Mouse (Mus musculus) 3134 (cell line): ENCODE data around the gene Cdc42.

Source experiments
- DNase-seq: peaks from one replicate; pipeline ENCODE4 v3.0.0-alpha.2; 2011; ENCODE audit warnings: low spot score; ENCODE audit not compliant: insufficient read length; ENCODE audit errors: extremely low read depth

Cdc42 gene

DNA sequence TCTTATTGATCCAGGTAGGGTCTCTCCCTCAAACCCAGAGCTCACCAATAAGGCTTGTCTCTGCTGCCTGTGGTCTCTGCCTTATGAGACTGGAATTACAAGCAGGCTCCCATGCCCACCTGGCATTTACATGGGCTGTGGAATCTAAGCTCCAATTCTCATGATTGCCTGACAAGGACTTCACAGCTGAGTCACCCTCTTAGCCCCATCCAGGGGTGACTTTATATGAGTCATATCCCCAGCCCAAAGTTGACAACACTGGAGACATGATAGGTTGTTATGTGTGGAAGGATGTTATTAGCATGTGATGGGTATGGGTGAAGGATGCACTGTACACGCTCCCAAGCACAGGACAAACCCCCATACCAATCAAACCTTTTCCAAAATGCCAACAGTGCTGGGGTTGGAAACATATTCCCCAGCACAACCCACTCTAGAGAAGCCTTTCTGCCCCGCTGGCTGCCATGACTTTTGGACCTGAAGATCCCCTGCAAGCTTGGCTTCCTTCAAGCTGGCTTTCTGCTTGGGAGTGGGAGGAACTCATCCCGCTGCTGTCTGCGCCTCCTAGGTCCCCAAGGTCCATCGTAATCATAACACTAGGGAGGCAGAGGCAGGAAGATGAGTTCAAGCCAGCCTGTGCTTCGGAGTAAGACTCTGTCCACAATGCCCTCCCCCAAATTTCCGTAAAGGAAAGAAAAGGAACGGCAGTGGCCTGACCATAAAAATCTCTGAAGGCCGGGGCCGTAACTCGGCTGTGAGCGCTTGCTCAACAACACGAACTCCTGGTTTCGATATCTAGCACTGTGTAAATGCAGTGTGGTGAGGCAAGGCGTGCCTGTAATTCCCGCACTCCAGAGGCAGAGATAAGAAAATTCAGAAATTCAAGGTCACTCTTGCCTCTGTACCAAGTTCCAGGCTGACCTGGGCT is 14.3 kb upstream of the Cdc42 start:
- no peak for DNase-seq

DNA sequence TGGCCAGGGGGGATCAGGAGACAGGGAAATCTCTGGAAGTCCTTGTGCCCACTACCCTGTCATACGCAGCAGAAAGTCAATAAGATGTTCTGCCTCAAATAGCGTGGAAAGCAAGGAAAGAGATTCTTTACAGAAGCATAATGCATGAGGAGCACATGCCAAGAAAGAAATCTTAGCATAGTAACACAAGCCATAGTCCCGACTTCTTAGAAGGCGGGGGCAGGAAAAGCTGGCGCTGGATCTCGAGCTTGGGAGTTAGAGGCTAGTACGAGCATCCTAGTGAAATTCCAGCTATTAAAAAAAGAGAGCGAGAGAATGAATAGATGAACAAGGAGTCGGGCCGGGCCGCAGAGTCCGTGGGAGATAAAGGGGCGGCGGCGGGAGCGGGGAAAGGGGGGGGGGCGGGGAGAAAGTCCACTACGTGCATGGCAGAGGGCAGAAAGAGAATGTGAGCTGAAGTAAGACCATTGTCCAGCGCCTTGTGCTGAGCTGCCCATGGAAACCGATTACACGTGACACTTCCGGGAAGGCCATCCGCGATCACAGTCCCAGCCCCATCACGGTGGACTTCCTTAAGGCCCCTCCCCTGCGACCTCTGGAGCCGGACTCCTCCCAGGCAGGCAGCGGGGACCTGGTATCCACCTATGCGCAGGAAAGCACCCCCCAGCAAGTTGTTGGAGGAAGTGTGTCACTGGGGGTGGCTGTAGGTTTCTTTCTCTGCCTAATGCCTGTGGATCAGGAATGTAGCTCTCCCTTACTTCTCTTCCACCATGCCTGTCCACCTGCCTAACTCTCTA is 12.6 kb upstream of the Cdc42 start:
- DNase-seq: no peak

DNA sequence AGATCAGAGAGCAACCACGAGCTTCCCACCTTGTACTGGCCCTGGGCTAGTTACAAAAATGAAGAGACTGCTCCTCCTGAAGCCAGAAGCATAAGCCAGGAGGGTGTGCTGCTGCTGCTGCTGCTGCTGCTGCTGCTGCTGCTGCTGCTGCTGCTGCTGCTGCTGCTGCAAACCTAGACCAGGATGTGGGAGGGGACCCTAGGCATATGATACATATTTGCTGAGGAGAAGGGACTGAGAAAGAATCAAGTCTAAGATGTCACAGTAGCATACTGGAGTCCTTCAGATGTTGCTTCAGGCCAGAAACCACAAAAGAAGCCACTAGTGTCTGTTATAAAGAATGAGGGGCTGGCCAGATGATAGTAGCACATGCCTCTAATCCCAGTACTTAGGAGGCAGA is 10.7 kb upstream of the Cdc42 start:
- DNase-seq: no peak

DNA sequence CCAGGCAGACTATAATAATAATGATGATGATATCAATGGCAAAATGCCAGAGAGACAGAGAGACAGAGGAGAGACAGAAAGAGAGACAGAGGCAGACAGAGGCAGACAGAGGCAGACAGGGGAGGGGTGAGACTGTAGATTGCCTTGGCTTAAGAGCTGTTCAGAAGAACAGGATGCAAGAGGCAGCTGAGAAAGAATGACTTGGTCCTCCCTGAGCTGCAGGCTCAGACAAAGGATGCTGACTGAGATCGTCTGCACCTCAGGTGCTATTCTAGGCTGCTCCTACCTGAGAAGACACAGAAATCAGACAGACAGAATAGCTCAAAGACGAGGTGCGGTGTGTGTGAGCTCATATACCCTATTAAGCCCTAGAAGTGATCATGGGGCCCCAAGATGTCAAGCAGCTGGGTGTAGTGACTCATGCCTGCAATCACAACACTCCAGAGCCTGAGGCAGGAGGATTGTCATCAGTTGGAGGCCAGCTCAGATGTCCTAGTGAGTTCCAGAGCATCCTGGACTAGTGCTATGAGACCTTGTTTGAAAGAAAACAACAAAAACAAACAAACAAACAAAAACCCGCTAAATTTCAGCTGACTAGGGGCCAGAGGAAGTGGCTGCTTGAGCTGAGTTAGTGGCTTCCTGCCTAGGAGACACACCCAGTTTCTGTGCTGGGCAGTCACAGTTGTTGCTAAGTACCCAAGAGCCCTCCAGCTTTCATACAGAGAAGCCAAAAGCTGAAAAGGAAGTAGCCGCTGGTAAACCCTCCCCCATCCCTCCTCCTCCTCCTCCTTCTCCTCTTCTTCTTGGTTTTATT is 10.0 kb upstream of the Cdc42 start:
- DNase-seq: peak; percentile 70

DNA sequence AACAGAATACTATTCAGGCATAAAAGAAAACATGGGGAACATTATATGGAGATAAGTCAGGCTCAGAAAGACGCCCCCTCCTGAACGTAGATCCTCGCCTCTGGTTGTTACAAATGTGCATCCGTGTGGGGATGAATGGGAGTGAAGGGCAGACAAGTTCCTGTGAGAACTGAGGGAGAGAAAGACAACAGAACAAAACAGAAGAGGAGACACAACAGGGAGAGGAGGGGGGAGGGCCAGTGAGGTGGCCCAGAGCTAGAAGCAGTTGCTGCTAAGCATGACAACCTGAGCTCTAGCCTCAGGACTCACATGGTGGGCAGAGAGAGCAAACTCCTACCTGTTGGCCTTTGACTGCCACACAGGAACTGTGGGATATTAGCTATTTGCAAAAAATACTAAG is 8.6 kb upstream of the Cdc42 start:
- no peak for DNase-seq

DNA sequence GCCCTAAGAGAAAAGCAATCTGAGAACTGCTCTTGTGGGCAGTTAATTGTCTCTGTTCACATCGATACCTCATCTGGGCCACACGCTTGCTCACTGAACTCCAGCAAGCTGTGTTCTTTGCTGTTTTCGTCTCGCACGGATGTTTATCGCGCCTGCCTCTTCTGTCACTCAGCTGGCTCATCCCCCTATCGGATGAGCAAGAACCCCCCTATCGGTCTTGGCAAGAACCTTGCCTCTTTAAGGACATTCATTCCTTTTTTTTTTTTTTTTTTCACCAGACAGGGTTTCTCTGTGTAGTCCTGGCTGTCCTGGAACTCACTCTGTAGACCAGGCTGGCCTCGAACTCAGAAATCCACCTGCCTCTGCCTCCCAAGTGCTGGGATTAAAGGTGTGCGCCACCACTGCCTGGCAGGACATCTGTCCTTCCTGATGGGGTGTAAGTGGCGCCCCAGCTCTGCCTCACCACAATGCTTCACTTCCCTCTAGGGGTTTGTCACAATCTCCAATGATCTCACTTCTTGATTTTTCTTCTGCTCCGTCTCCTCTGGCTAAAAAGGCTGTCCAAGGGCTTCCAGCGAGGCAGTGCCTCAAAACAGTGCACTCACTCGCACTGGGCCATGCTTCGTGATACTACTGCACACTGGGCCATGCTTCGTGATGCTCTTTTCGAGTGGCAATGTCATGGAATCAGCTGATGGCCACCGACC is 8.0 kb upstream of the Cdc42 start:
- no peak for DNase-seq

DNA sequence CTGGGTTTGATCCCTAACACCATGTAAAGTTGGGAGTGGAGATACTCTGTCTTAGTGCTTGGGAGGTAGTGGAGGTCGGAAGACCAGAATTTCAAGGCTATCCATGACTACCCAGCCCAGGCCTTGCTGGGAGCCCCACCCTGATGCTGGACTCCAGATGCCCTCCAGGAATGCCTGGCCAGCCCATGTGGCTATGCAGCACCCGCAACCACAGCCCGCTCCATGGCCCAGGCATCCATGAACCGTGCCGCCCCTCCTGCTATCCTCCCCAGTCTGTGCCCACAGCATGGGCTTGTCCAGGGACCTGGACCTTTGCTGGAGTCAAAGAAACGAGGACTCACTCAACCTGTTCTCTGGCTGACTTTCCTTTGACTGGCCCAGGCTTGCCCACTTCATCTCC is 7.3 kb upstream of the Cdc42 start:
- peak; percentile 29 for DNase-seq

DNA sequence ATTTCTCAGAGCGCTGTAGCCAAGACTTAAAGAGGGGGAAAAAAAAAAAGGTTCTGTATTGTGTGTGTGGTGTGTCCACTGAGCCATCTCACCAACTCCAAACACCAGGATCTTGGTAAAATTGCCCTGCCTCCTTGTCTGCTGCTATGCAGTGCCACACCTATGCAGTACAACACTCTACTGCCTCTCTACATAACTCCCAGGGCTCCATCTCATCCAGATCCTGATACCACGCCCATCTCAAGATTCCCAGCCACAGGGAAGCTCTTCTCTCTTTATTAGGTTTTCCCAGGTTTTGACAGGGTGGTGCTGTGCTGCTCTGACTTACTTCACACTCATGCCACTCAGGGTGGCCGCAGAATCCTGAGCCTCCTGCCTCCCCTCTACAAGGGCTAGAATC is 3.5 kb upstream of the Cdc42 start:
- DNase-seq: no peak

DNA sequence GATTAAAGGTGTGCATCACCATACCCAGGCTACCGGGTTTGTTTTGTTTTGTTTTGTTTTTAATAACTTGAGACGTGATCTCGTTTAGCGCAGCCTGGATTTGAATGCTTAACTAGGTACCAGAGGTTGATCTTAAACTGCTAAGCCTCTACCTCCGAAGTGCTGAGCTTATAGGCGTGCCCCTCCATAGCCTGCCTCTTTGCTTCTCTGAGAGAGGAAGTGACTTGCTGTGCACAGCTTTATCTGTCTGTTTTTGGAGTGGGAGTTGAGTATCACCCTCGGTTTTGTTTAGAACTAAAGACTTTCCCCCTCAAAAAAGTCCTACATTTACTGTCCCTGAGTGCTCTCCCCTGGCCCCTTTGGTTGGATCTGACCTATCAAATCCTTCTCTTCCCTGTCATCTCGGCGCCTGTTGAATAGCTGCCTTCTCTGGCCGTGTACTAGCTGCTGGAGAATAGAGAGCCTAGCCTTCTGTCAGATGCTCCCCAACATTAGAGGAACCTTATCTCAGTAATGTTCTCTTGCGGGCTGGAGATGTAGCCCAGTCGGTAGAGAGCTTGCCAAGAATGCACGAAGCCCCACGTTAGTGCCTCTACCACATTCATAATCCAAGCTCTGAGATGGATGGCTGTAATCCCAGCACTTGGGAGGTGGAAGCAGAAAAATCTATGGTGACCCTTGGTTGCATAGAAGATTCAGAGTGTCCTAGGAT is 927 bp upstream of the Cdc42 start:
- DNase-seq: no peak

DNA sequence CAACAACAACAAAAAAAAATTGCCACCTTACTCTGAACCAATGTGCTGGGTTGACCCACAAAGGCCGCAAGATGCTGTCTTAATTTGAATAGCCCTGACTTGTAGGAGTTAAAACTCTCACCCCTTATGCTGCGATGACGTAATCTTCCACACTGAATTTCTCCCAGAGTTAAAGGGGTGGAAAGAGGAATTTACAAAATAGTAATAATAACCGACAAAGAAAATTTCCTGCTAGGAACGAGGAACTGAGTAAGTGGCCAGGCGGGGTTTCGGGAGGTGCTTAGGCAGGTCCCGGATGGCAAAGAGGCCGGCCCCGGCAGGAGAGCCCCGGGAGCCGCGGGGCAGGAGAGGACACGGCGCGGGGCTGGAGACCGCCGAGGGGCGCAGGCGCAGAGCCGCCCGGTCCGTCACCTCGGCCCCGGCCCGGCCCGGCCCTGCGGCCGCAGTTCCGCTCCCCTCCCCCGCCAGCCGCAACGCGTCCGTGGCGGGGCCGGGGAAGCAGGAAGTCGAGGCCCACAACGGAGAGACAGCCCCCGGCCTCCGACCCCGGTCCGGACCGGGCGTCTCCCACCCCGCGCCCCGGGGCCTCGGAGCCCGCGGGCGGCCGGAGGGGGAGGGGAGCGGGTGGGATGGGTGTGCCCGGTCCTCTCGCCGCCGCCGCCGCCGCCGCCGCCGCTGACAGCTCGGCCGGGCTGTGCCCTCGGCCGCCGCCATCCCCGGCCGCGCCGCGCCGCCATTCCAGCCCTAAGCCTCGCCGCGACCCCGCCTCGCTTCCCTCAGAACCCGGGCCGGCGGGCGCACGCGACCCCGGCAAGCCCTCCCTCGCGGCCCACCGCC is 628 bp downstream of the Cdc42 start:
- DNase-seq: peak; percentile 72

DNA sequence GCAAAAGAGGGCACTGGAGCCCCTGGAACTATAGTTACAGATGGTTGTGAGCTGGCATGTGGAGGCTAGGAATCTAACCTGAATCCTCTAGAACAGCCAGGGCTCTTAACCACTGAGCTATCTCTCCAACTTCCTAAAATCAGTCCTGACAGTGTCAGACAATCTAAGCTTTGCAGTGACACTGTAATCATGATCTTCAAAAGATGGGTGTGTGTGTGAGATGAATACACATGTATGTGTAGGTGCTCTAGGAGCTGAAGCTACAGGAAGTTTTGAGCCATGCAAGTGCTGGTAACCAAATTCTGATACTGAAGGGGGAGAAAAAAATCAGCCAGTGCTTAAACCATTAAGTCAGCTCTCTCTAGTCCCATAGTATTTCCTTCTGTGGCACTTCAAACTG is 6.9 kb downstream of the Cdc42 start:
- DNase-seq: no peak

DNA sequence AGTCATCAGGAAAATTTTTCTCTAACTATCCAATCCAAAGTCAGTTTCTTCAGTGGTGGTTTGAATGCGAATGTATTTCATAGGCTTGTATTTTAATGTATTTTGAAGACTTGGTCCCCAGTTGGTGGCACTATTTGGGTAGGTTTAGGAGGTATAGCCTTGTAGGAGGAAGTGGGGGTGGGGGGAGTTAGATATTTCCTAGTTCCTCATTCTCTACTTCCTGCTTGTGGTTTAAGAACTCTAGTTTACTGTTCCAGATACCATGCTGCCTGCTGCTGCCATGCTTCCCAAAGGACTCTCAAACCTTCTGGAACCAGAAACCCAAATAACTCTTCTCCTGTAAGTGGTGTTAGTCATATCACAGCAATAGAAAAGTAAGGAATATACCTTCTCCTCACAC is 11.7 kb downstream of the Cdc42 start:
- DNase-seq: no peak

DNA sequence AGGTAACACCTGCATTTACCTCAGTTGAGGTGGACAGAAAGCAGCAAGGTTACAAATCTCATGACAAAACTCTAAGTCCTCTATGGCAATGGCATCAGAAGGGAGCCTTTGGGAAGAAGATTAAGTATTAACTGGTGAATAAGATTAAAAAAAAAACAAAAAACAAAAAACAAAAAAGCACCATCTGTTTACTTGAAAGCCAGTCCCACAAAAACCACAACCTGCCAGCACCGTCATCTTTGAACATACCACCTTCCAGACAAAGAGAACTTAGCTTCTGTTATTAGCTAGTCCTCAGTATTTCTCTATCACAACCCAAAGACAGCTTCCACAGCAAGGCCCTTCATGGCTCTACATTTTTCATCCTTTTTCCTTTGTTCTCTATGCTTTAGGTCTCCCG is 12.4 kb downstream of the Cdc42 start:
- DNase-seq: no peak

DNA sequence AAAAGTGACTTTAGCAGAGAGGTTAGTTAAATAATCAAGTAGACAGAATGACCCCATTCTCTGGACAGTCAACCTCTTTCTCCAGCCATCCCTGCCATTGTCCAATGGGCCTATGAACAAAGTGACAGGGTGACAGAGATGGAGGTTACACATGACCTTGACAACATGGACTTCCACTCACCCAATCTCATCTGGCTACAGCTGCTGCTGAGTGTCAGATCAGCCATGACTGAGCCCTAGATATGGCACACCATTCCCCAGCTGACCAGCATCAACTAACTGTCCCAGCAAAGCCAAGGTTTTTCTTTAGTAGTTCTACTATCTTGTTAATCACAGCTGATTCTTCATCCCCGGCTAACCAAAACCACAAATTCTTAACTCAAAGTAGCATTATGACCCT is 14.7 kb downstream of the Cdc42 start:
- DNase-seq: no peak

DNA sequence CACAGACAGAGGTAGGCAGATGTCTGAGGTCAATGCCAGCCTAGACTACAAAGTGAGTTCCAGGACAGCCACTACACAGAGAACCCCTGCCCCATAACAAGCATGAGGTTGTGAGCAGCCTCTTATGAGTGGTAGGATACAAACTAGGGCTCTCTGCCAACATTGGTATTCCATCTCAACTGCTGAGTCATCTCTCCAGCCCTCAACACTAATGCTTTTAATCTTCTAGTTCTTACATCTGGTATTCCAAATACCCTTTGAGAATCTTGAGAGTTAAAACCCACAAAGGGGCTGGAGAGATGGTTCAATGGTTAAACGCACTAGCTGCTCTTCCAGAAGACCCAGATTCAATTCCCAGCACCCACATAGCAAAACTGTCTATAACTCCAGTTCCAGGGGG is 18.1 kb downstream of the Cdc42 start:
- peak; percentile 51 for DNase-seq

DNA sequence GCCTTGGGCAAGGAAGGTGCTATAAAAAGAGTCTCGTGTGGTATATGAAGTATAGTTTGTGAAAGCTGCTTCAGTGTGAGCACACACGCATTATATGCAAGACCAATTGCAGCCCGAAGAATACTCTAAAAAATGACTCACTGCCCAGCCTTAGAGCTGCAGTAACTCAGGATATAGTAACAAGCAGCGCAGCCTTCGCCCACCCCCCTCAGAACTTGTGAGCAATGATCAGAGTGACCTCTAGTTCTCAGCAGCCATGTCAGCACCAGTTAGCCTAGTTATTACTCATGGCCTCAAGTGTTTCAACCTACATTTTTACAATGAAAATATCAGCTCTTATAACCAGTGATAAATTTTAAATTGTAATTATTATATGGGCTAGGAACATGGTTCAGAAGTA is 21.1 kb downstream of the Cdc42 start:
- DNase-seq: no peak

DNA sequence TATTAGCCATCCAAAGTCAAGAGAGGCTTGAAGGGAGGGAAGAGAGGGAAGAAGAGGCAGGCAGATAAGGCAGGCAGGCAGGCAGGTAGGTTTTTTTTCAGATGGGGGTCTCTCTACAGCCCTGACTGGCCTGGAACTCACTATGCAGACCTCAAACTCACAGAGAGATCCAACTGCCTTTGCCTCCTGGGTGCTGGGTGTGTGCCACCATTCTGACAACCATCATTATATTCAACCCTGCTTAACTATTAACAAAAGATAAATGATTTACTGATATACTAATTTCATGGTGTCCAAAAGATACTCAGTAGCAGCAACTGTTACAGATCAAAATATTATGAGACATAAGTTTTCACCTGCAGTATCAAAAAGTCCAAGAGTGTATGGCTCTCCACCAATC is 25.5 kb downstream of the Cdc42 start:
- no peak for DNase-seq

DNA sequence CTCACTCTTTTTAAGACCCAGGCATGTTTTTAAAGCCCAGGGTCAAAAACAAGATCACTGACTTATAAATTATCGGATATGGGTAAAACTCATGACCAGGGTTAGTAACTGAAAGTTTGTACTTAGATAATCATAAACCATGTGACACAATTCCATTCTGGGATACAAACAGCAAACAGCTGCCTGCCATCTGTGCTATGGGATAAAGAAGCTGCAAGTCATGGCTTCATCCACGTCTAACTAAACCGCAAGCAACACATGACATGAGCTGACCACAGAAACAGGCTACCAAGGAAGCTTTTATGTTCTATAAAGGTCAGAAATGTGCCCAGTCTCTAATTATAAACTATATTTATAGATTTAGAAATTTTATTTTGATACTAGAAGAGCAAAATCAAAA is 31.0 kb downstream of the Cdc42 start:
- no peak for DNase-seq

DNA sequence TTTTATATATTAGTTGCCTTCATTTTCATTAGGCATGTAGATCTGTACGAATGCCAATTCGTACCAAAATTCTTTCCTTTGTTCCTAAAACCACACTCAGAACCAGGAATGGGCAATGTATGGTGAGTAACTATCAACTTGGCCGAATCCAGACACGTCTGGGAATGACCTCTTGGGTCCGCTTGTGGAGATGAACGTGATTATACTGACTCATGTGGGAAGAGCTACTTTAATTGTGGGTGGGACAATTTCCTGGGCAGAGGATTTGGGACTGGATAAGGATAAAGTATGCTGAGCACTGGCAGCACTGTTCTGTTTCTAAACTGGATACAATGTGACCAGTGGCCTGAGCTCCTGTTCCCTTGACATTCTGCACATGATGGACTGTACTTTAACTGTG is 32.6 kb downstream of the Cdc42 start:
- no peak for DNase-seq
